Mouse (Mus musculus): ENCODE results near the gene Cd96.
"Not testable (repeated sequence)": the region's sequence is repeated elsewhere in the genome, so short reads cannot be mapped to it uniquely, and the experiment has no call there.

The Cd96 gene

DNA sequence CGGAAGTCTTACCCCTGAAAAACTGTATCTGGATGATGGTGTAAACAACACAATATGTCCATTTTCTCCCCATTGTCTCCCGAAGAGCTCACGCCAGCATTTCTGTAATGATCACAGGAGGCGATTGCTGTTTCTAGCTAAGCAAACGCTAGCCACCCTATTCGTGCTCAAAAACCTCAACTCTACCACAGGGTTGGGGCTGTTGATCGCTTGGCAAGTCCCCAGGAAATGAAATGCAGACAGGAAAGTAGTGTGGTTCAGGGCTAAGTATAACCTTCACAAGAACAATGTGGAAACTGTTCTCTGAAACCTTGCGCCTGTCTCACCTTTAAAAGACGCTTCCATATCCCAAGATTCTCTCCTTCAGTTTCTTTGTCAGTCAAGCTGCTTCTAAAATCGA lies at the start of gene Cd96:
TSS of gene Cd96 (minus strand) at position 232 of the 400 bp plus-strand sequence.
- DNase-seq (ENCODE audit: extremely low spot score, low read depth, low spot score), result no peak

DNA sequence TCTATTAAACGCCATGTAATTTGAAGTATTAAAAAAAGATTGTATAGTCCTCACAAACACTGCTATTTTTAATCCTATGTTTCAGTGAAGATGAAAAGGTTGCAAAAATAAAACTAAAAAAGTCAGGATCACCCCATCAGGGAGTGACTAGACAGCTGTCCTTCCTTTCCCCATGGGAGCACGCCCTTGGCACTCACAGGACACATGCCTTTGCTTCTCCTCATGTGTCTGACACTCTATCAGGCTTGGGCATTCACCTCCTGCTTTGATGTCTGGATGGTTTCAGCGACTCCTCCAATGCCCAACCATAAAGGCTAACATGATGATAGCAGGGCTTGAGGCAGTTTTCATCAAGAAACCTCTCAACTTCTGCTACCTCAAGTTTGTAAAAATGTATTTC lies 46.9 kb upstream of the Cd96 start:
- no peak for DNase-seq (ENCODE audit: extremely low spot score, low read depth, low spot score)

DNA sequence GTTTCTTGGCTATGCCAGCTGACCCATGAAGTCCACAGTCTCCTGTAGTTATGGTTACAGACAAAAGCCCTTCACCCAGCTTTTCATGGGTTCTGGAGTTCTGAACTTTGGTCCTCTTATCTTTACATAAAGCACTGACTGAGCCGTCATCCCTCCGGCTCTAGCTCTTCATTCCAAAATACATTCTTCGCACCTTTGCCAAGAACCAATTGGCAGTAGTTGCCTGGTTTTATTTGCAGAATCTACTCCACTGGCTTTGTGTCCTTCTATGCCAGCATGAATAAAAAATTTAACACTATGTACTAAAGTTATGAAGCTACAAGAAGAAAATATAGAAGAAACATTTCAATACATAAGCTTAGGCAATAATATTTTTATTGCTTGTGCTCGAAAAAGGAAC lies 45.3 kb upstream of the Cd96 start:
- no peak for DNase-seq (ENCODE audit: extremely low spot score, low read depth, low spot score)

DNA sequence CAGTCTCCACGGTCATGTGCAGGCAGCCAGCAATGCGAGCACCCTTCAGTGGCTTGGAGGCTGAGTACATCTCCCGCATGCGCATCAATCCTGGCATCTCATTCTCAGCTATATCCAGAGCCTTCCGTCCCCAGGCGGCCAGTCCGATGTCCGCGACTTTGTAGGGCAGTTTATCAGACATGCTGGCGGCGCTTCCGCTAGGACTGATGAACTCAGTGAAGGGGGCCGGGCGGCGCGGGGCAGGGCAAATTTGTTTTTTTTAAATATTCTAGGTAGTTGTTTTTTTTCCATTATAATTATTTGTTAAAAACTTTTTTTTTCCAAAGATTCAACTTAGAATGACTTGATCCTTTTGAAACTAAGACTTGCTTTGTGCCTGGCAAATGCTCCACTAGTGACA lies 34.8 kb upstream of the Cd96 start, which contains the start of gene Gm4737:
TSS of gene Gm4737 (minus strand) at position 246 of the 400 bp plus-strand sequence.
- not testable (repeated sequence) for DNase-seq (ENCODE audit: extremely low spot score, low read depth, low spot score)

DNA sequence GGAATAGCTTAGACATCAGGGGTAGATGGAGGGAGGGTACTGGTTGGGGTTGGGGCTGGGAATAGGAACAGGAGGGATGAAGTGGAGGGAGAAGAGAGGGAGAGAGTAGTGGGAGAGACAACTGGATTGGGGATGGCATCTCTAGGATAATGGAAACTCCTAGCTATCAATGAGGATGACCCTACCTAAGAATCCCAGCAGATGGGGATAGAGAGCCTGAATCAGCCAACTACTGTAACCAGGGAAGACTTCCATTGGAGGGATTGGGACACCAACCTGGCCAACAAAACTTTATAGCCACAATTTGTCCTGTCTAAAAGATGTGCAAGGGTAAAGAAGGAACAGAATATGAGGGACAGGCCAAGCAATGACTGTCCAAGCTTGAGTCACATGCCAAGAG lies 31.1 kb upstream of the Cd96 start:
- DNase-seq (ENCODE audit: extremely low spot score, low read depth, low spot score), result no peak

DNA sequence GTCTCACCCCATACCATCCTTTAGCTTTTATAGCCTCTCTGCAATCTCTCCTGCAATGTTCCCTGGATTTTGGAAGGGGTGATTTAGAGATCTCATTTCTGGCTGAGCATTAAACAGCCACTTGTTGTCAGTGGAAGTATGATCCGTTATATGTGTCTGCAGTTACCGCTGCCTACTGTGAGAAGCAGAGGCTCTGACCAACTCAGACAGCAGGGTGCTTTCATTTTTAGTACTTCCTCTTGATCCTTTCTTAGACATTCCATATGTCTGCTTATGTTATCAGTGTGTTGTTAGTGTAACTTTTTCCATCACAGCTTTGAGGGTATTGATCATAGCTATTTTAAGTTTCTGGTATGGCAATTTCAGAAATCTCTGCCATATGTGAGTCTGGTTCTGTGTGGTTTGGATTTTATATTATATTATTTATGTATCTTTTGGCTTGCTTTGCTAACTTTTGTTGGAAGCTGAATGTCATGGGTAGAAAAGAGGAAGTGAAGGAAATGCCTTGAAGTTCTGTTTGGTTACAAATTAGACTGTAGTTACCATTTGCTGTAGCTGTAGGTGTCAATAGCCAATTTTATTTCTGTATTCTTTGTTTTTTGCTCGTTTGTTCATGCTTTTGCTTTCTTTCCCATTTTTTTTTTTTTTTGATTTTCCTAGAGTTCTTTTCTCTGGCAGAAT lies 28.8 kb upstream of the Cd96 start:
- no peak for DNase-seq (ENCODE audit: extremely low spot score, low read depth, low spot score)

DNA sequence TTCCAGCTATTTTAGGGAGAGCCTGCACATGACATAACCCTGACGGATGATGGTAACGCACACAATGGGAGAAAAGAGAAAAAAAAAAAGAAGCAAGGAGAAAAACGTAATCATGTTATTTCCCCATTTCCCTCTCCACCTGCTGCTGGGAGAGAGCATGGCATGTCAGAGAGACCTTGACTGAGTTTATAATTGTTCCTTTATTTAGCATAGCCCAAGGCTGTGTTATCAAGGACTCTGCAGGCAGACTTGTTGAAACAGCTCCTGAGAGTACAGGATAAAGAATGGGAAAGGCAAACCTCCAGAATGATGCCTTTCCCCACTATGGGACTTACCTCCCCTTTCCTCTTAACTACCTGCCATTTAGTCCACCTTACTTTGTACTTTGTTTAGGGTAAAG lies 26.9 kb upstream of the Cd96 start:
- DNase-seq (ENCODE audit: extremely low spot score, low read depth, low spot score), result no peak

DNA sequence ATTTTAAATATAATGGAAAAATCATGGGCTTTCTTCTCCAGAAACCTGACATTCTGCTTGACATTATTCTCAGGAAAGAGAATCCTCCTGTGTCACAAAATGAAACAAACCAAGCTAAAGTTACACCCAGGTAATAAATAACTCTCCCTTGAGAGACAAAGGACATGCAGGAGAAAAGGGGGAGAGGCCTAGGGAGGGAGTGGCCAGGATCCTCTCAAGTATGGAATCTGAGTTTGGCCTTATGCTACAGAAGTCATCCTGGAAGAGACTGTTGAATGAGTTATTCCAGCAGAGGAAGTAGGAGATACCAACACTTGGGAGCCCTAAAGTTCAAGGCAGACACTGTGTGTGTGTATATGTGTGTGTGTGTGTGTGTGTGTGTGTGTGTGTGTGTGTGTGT lies 2.2 kb upstream of the Cd96 start:
- no peak for DNase-seq (ENCODE audit: extremely low spot score, low read depth, low spot score)

DNA sequence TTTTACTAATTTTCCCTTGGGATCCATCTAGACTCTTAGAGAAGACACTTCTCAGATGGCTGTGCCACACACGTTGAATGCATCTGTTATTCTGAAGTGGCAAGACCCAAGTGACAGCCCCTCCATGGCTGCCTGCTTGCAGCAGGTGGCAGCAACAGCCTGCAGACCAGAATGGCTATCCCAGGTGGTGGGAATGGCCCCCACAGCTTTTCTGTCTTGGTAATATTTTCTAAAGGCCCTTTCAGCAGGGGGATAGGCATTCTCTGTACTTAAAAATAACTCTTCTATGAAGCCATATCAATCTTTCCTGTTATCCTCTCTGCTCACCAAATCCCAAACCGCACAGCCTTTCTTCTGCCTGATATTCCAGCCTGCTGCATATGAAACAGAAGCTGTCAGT lies 1.4 kb upstream of the Cd96 start:
- no peak for DNase-seq (ENCODE audit: extremely low spot score, low read depth, low spot score)

DNA sequence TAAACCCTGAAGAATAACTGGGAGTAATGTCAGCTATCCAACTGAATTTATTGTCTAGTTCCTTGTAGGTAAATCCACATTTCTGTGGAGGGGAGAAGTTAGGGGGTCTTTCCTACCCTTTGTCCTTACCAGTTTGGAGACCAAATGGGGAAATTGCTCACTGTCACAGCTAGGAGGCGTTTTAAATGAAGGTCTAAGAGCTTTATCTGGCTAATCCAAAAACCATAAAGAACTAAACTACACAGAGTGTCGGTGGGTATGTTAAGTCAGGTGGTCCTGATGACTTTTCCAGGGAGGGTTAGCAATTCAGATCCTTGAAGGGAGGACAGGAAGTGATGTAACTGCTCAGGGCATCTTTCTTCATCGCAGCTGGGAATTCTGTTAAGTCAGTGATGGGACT lies 556 bp upstream of the Cd96 start:
- DNase-seq (ENCODE audit: extremely low spot score, low read depth, low spot score), result no peak

DNA sequence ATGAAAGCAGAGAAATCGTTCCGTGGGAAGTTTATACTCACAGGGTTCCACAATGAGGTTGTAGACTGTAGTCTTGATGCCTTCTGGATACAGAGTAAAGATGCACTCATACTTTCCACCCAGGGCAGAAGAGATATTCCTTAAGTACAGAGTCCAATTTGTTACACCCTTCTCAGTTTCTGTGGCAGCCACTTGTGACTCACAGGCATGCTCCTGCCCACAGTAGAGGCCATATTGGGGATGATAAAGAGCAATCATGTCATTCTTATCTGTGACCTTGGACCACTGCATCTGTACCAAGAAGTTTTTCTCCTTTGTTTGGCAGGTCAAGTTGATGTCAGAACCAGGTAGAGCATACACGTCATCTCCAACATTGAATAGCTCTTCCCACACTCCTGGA lies 2.4 kb downstream of the Cd96 start:
- no peak for DNase-seq (ENCODE audit: extremely low spot score, low read depth, low spot score)

DNA sequence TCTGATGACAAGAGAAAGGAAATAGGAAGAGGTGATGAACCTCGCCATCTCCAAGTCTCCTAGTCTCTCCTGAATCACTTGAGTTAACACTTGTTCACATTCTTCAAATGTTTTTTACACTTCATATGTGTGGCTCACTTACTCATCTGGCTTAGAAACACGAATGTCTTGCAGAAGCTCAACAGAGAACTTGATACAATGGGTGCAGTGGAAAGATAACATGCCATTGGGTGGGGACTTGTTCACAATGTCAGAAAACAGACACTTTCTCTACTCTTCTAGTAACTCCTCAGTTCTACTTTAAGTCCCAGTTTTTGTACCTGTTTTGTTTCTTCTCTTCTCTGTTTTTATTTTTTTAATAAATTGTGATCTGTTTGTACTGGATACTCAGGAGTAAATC lies 5.3 kb downstream of the Cd96 start:
- DNase-seq (ENCODE audit: extremely low spot score, low read depth, low spot score), result no peak

DNA sequence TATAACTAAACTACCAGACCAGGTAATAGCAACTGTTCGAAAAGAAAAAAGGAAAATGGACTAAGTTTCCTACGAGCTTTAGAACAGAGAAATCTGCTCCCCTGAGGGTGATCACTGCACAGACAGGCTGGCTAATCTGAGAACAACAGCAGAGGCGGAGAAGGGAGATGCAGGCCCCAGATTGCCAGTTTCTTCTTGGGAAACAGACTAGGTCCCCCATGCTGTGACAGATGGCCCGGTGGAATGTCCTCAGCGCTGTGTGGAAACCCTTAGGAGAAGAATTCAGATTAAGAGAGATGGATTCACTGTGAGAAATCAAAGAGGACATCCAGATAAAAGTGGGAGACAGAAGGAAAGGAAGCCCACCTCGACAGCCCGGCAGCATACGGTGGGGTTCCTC lies 10.5 kb downstream of the Cd96 start:
- no peak for DNase-seq (ENCODE audit: extremely low spot score, low read depth, low spot score)

DNA sequence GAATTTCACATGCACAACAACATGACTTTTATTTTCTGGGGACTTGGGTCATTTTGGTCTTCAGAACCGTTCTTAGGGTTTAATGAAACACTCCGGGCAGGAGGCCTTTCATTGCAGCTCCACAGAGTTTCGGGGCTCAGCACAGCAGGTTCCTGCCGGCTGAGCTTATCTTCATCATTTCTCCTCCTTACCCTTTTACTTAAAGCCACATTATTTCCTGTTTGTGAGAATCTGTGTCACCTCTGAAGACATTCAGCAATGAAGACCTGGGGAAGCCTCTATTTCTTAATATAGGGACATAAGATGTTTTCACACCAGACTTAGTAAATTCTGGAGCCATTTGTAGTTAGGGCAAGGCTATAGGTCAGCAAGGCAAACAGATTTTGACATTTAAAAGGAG lies 12.6 kb downstream of the Cd96 start:
- no peak for DNase-seq (ENCODE audit: extremely low spot score, low read depth, low spot score)

DNA sequence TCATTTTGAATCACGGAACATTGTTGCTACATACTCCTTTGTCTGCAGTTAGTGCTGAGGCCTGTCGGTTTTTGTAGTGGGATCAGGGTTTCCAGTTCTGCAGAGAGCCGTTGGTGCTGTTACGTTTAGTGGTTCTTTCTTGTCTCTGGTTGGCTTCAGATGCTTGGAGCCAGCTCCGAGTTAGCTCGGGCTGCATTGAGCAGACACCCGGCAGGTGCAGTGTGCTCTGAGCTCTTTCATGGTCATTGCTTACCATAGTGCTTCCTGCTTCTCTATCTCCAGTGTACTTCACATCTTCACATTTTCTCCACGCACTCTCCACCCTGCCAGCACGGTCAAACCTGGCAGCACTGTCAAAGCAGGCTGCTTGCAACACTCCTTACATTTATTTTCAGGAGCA lies 15.6 kb downstream of the Cd96 start:
- DNase-seq (ENCODE audit: extremely low spot score, low read depth, low spot score), result no peak

DNA sequence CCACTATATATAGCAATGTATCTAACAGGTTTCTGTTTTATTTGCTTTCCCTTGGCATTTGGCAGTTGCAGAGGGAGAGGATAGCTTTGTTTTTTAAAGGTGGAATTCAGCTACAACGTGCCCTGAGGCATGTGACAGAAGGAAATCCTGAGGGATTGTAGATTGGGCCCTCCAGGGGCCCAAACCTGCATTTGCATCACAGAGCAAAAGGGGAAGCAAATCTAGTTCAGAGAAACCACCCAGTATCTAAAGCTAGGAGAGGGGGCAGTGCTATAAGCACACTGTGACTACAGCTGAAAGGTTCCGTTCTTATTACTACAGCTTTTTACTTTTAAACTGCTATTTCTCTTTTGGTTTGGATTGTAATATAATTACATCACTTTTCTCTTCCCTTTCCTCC lies 18.3 kb downstream of the Cd96 start:
- no peak for DNase-seq (ENCODE audit: extremely low spot score, low read depth, low spot score)

DNA sequence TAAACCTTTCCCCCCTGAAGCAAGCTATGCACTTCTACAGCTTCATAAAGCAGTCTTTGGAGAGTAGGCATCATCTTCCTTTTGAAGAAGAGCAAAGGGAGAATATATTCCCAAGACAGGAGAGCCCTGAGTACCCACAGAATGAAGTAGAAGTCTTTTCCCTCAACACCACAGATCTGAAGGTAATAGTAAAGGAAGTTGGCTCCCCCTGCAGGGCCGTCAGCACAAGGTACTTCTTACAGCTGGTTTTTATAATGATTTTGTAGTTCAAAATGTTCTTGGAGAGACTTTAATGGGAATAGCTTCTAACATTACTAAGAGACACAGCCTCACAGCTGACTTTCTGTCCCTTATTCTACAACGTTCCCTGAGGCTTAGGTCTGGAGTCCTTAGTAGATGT lies 19.8 kb downstream of the Cd96 start:
- DNase-seq (ENCODE audit: extremely low spot score, low read depth, low spot score), result no peak

DNA sequence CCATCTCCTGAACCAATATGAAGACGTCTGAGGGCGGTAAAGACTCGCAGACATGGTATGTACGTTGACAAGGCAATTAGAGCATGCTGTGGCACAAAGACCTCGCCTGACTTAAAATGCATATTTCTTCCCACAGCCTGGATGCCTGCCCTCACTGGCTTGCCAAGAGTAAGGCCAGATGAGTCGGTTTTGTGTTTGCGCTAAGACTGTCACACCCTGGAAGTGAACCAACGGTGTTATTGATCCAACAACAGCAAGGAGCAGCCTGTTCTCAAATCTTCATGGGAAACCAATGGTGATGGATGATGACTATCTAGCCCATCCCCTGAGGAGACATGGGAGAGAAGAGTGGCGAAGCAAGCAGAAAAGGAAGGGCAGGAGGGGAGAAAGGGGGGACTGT lies 22.6 kb downstream of the Cd96 start:
- no peak for DNase-seq (ENCODE audit: extremely low spot score, low read depth, low spot score)

DNA sequence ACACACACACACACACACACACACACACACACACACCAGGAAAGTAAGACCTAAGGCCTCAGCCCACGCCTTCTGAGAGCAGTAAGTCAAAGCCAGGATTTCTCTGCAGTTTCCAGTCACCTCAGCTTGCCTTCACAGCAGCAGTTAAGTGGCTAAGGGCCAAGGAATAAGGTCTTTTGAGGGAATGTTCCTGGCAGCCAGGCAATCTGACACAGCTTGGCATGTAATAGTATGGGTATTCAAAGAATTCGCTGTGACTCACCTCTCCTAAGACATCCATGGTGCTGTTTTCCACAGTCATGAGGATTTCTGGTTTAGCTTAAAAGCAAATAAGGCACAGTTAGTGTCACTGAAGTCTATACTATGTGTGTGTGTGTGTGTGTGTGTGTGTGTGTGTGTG lies 25.6 kb downstream of the Cd96 start:
- DNase-seq (ENCODE audit: extremely low spot score, low read depth, low spot score), result no peak

DNA sequence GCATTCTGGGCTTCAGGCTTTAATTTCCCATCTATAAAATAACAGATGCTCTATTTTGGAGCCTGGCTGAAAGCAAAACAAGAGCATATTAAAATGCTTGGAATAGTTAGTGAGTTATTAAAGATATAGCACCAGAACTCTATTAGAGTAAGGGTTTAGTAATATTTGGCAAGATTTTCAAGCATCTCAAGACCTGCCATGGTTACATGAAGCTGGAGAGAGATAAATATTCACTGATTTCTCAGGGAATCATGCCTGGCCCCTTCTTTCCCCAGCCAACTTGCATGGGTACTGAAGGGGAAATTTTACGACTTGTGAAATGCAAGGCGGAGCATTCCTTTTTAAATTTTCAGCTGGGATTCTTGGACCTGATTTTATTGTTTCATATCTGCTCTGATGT lies 27.1 kb downstream of the Cd96 start:
- DNase-seq (ENCODE audit: extremely low spot score, low read depth, low spot score), result no peak

DNA sequence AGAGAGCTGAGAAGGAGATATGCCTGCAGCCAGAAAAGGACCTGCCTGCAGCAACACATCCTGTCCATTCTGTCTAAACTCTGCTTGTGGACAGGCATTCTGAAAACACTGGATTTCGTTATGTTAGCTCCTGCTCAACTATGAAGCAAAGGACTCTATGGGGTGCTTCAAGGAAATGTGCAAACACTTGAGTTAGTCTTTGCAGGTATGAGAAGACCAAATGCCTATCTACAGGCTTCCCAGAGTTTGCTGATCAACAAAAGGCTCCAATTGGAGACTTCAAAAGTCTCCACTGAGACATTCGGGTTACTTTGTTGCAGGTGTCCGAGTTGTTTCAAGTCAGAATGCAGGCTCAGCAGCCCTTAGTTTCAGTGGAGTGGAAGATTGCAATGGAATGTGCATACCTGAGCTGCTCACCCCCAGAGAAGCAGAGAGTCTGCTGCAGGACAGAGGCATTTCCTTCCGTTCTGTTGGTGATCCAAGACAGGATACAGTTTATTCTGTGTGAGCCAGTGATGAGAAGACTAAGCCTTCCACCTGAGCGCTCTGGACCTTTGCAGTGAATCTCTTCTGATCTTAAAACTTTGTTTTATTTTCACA lies 33.1 kb downstream of the Cd96 start:
- DNase-seq (ENCODE audit: extremely low spot score, low read depth, low spot score), result no peak

DNA sequence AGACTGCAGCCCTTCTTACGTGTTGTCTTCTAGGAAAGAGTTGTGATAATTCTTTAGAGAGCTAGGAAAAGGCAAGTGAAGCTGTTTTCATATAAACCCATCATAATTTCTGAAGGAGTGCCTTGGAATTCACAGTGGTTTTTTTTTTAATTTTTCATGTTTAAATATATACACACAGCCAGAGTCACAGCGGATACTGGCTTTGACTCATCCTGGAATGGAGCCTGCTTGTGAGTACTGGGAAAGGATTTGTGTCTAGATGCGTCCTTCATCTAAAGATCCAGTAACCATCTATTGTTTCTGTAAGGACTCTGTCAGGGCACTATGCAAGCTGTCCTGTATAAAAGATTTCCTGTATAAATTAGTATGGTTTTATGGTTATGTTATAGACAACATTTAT lies 52.1 kb downstream of the Cd96 start:
- DNase-seq (ENCODE audit: extremely low spot score, low read depth, low spot score), result no peak

DNA sequence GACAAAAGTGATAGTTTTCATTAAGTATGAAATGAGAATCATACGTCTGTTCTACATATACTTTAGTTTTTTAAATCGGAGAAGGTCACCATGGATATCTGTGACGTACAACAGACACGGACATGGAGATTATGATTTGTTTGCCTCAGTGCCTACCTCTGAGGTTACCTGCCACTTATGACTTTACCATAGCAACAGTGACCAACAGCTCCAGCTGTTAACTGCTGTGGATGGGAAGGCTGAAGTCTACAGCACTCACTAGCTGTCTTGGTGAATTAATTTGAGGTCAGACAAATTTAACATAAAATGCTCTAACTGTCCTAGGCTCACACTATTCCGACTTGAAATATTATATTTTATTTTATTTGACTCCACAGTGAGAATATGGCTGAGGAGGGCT lies 56.8 kb downstream of the Cd96 start:
- no peak for DNase-seq (ENCODE audit: extremely low spot score, low read depth, low spot score)
